Mouse (Mus musculus): Measurements from ENCODE around the gene Dgki. TPM values are rescaled to one million over a fixed set of nuclear protein-coding genes. Genes with fewer than 3 reads are reported as not detected.

The Dgki gene
- polyA plus RNA-seq, 1 experiment from 2014 or later = 9.2 TPM

- Histone ChIP-seq H3K9ac (replicated peaks; ENCODE audit: low read length) (no peak overlapping the region), H3K27me3 (ENCODE audit: control insufficient read depth, insufficient read depth, low read length) (no peaks in the 10 kb centered on the region), H3K4me3 (replicated peaks; ENCODE audit: low read depth, low read length) (no peak overlapping the region), H3K4me1 (ENCODE audit: control insufficient read depth, insufficient read depth, low read length) (0 out of 2 replicates have a peak, but pooled peaks cover 4% of the 10 kb centered on the region), H3K36me3 (ENCODE audit: control insufficient read depth, insufficient read depth, low read length) (no peaks in the 10 kb centered on the region), H3K9me3 (ENCODE audit: control insufficient read depth, low read length) (no peaks in the 10 kb centered on the region), H3K27ac (replicated peaks; ENCODE audit: low read depth, low read length) (no peak overlapping the region), H3K4me2 (ENCODE audit: low read length) (no peak overlapping the region)
- ATAC-seq (ENCODE audit: low FRiP score, low TSS enrichment) (no peak), DNase-seq (no peak)
- WGBS = 93% methylated on average over 9 of the region's 9 CpGs
Measured at GRCm38 (mm10) chr6:37284879-37285278, 15.1 kb downstream of the Dgki start.

GRCm38 (mm10) chr6:37283336-37283735, 16.6 kb downstream of the Dgki start:
- Histone ChIP-seq H3K4me2 (ENCODE audit: low read length) (no peak overlapping the region), H3K27ac (replicated peaks; ENCODE audit: low read depth, low read length) (no peak overlapping the region), H3K9me3 (ENCODE audit: control insufficient read depth, low read length) (no peaks in the 10 kb centered on the region), H3K9ac (replicated peaks; ENCODE audit: low read length) (no peak overlapping the region), H3K4me1 (ENCODE audit: control insufficient read depth, insufficient read depth, low read length) (0 out of 2 replicates have a peak, but pooled peaks cover 4% of the 10 kb centered on the region), H3K4me3 (replicated peaks; ENCODE audit: low read depth, low read length) (no peak overlapping the region), H3K27me3 (ENCODE audit: control insufficient read depth, insufficient read depth, low read length) (no peaks in the 10 kb centered on the region), H3K36me3 (ENCODE audit: control insufficient read depth, insufficient read depth, low read length) (no peaks in the 10 kb centered on the region)
- ATAC-seq (ENCODE audit: low FRiP score, low TSS enrichment) = no peak
- 85% methylated on average over 2 of the region's 2 CpGs for WGBS
- no peak for DNase-seq

- no peak for ATAC-seq (ENCODE audit: low FRiP score, low TSS enrichment)
- Histone ChIP-seq H3K4me3 (replicated peaks; ENCODE audit: low read depth, low read length) (no peak overlapping the region), H3K9ac (replicated peaks; ENCODE audit: low read length) (no peak overlapping the region), H3K36me3 (ENCODE audit: control insufficient read depth, insufficient read depth, low read length) (no peaks in the 10 kb centered on the region), H3K4me1 (ENCODE audit: control insufficient read depth, insufficient read depth, low read length) (0 out of 2 replicates have a peak, but pooled peaks cover 4% of the 10 kb centered on the region), H3K27ac (replicated peaks; ENCODE audit: low read depth, low read length) (no peak overlapping the region), H3K9me3 (ENCODE audit: control insufficient read depth, low read length) (no peaks in the 10 kb centered on the region), H3K4me2 (ENCODE audit: low read length) (no peak overlapping the region), H3K27me3 (ENCODE audit: control insufficient read depth, insufficient read depth, low read length) (no peaks in the 10 kb centered on the region)
- 64% methylated on average over 1 of the region's 1 CpGs for WGBS
- DNase-seq = no peak
Measured at GRCm38 (mm10) chr6:37282659-37283058, 17.3 kb downstream of the Dgki start.

GRCm38 (mm10) chr6:37276834-37277715, 22.9 kb downstream of the Dgki start:
- no peak for ATAC-seq (ENCODE audit: low FRiP score, low TSS enrichment)
- no peak overlapping the region for H3K4me3 ChIP-seq (replicated peaks; ENCODE audit: low read depth, low read length)
- DNase-seq = no peak
- WGBS = 56% methylated on average over 6 of the region's 6 CpGs
- no peak overlapping the region for H3K9ac ChIP-seq (replicated peaks; ENCODE audit: low read length)
- no peak overlapping the region for H3K4me2 ChIP-seq (ENCODE audit: low read length)
- H3K4me1 ChIP-seq (ENCODE audit: control insufficient read depth, insufficient read depth, low read length) = peaks cover 11% of the 10 kb centered on the region
- H3K36me3 ChIP-seq (ENCODE audit: control insufficient read depth, insufficient read depth, low read length) = no peaks in the 10 kb centered on the region
- H3K27ac ChIP-seq (replicated peaks; ENCODE audit: low read depth, low read length) = no peak overlapping the region
- H3K27me3 ChIP-seq (ENCODE audit: control insufficient read depth, insufficient read depth, low read length) = no peaks in the 10 kb centered on the region
- no peaks in the 10 kb centered on the region for H3K9me3 ChIP-seq (ENCODE audit: control insufficient read depth, low read length)

- no peaks in the 10 kb centered on the region for H3K36me3 ChIP-seq (ENCODE audit: control insufficient read depth, insufficient read depth, low read length)
- no peak overlapping the region for H3K4me3 ChIP-seq (replicated peaks; ENCODE audit: low read depth, low read length)
- H3K27ac ChIP-seq (replicated peaks; ENCODE audit: low read depth, low read length) = no peak overlapping the region
- 87% methylated on average over 5 of the region's 5 CpGs for WGBS
- H3K4me2 ChIP-seq (ENCODE audit: low read length) = no peak overlapping the region
- ATAC-seq (ENCODE audit: low FRiP score, low TSS enrichment) (no peak), DNase-seq (no peak)
- H3K27me3 ChIP-seq (ENCODE audit: control insufficient read depth, insufficient read depth, low read length) = no peaks in the 10 kb centered on the region
- no peaks in the 10 kb centered on the region for H3K9me3 ChIP-seq (ENCODE audit: control insufficient read depth, low read length)
- no peak overlapping the region for H3K9ac ChIP-seq (replicated peaks; ENCODE audit: low read length)
- peaks cover 9% of the 10 kb centered on the region for H3K4me1 ChIP-seq (ENCODE audit: control insufficient read depth, insufficient read depth, low read length)
Measured at GRCm38 (mm10) chr6:37276181-37276580, 23.8 kb downstream of the Dgki start.

- Histone ChIP-seq H3K4me2 (ENCODE audit: low read length) (no peak overlapping the region), H3K36me3 (ENCODE audit: control insufficient read depth, insufficient read depth, low read length) (no peaks in the 10 kb centered on the region), H3K27ac (replicated peaks; ENCODE audit: low read depth, low read length) (no peak overlapping the region), H3K9ac (replicated peaks; ENCODE audit: low read length) (no peak overlapping the region), H3K4me3 (replicated peaks; ENCODE audit: low read depth, low read length) (no peak overlapping the region), H3K9me3 (ENCODE audit: control insufficient read depth, low read length) (no peaks in the 10 kb centered on the region; the same call in 1 of the 2 replicates), H3K4me1 (ENCODE audit: control insufficient read depth, insufficient read depth, low read length) (no peaks in the 10 kb centered on the region), H3K27me3 (ENCODE audit: control insufficient read depth, insufficient read depth, low read length) (no peaks in the 10 kb centered on the region)
- DNase-seq (no peak), ATAC-seq (ENCODE audit: low FRiP score, low TSS enrichment) (no peak)
- WGBS = 93% methylated on average over 8 of the region's 8 CpGs
Measured at GRCm38 (mm10) chr6:37270905-37271591, 28.9 kb downstream of the Dgki start.

- DNase-seq (no peak), ATAC-seq (ENCODE audit: low FRiP score, low TSS enrichment) (no peak)
- Histone ChIP-seq H3K4me1 (ENCODE audit: control insufficient read depth, insufficient read depth, low read length) (no peaks in the 10 kb centered on the region), H3K27me3 (ENCODE audit: control insufficient read depth, insufficient read depth, low read length) (no peaks in the 10 kb centered on the region), H3K9me3 (ENCODE audit: control insufficient read depth, low read length) (no peaks in the 10 kb centered on the region; the same call in 1 of the 2 replicates), H3K4me3 (replicated peaks; ENCODE audit: low read depth, low read length) (no peak overlapping the region), H3K36me3 (ENCODE audit: control insufficient read depth, insufficient read depth, low read length) (no peaks in the 10 kb centered on the region), H3K27ac (replicated peaks; ENCODE audit: low read depth, low read length) (no peak overlapping the region), H3K9ac (replicated peaks; ENCODE audit: low read length) (no peak overlapping the region), H3K4me2 (ENCODE audit: low read length) (no peak overlapping the region)
- 92% methylated on average over 6 of the region's 6 CpGs for WGBS
Measured at GRCm38 (mm10) chr6:37268589-37268988, 31.4 kb downstream of the Dgki start.

- Histone ChIP-seq H3K9me3 (ENCODE audit: control insufficient read depth, low read length) (no peaks in the 10 kb centered on the region; the same call in 1 of the 2 replicates), H3K4me1 (ENCODE audit: control insufficient read depth, insufficient read depth, low read length) (no peaks in the 10 kb centered on the region), H3K4me3 (replicated peaks; ENCODE audit: low read depth, low read length) (no peak overlapping the region), H3K27me3 (ENCODE audit: control insufficient read depth, insufficient read depth, low read length) (no peaks in the 10 kb centered on the region), H3K36me3 (ENCODE audit: control insufficient read depth, insufficient read depth, low read length) (no peaks in the 10 kb centered on the region), H3K27ac (replicated peaks; ENCODE audit: low read depth, low read length) (no peak overlapping the region), H3K4me2 (ENCODE audit: low read length) (no peak overlapping the region), H3K9ac (replicated peaks; ENCODE audit: low read length) (no peak overlapping the region)
- DNase-seq (no peak), ATAC-seq (ENCODE audit: low FRiP score, low TSS enrichment) (no peak)
- WGBS = 94% methylated on average over 4 of the region's 4 CpGs
Measured at GRCm38 (mm10) chr6:37267952-37268351, 32.0 kb downstream of the Dgki start.
